Mouse (Mus musculus) lung, embryonic 16.5 days (tissue): ENCODE results near the gene Hemgn. TPM values are rescaled to one million over a fixed set of nuclear protein-coding genes. Genes with fewer than 3 reads are reported as not detected.

Experiments used
- ATAC-seq: fragments of 200-750 bp; cut with Nextera tagmentation; 2 replicates; pipeline ENCODE4 v1.8.0; 2017; ENCODE audit warnings: low read depth, mild to moderate bottlenecking, moderate library complexity
- H3K27ac ChIP-seq: fragments of 300-500 bp; sonication (generic); 2 replicates; pipeline ENCODE4 v1.5.1; 2014; ENCODE audit warnings: mild to moderate bottlenecking, control low read depth, low read length
- H3K27me3 ChIP-seq: fragments of 300-500 bp; sonication (generic); 2 replicates; pipeline ENCODE4 v1.6.1; 2014; ENCODE audit warnings: low read depth, low read length, mixed read lengths; ENCODE audit not compliant: control insufficient read depth, insufficient read depth
- H3K36me3 ChIP-seq: fragments of 300-500 bp; sonication (generic); 2 replicates; pipeline ENCODE4 v1.6.1; 2014; ENCODE audit warnings: low read length; ENCODE audit not compliant: control insufficient read depth, insufficient read depth
- H3K4me1 ChIP-seq: fragments of 300-500 bp; sonication (generic); replicated peaks from 2 replicates; pipeline ENCODE4 v1.6.1; 2014; ENCODE audit warnings: low read length, mixed read lengths; ENCODE audit not compliant: control insufficient read depth, insufficient read depth
- H3K4me2 ChIP-seq: fragments of 300-500 bp; sonication (generic); 2 replicates; pipeline ENCODE4 v1.6.1; 2014; ENCODE audit warnings: low read depth, low read length, control low read depth
- H3K4me3 ChIP-seq: fragments of 300-500 bp; sonication (generic); 2 replicates; pipeline ENCODE4 v1.5.1; 2014; ENCODE audit warnings: mild to moderate bottlenecking, low read length, control low read depth
- H3K9ac ChIP-seq: fragments of 300-500 bp; sonication (generic); 2 replicates; pipeline ENCODE4 v1.6.1; 2014; ENCODE audit warnings: low read length, control low read depth
- H3K9me3 ChIP-seq: fragments of 300-500 bp; sonication (generic); 2 replicates; pipeline ENCODE4 v1.6.1; 2016; ENCODE audit warnings: low read length; ENCODE audit not compliant: control insufficient read depth
- WGBS: fragments of 180-500 bp; shearing (Covaris S2); extraction: QIAGEN DNeasy Blood & Tissue Kit; methylation state at CpG from one replicate; pipeline ENCODE4 v1.1.7; 2014; 5-methylcytosine and 5-hydroxymethylcytosine counted together
- polyA plus RNA-seq: library from polyadenylated mRNA; unstranded; fragments of >200 nt; fragmentation: Nextera tagmentation; extraction: Ambion mirVana; gene quantifications from 2 replicates; pipeline ENCODE4 v1.2.1, GENCODE M21; 2015

Hemgn gene
- polyA plus RNA-seq, 1 experiment from 2014 or later = 1.1 TPM

GRCm38 (mm10) chr4:46451240-46451757, 38.0 kb upstream of the Hemgn start:
- H3K36me3 ChIP-seq = no peaks in the 10 kb centered on the region
- peak overlapping the region; percentile 99 for H3K9ac ChIP-seq
- H3K27ac ChIP-seq = peak overlapping the region; percentile 99
- H3K4me2 ChIP-seq = peak overlapping the region; percentile 91; the same call in 1 of the 2 replicates
- H3K9me3 ChIP-seq = no peaks in the 10 kb centered on the region
- no peaks in the 10 kb centered on the region for H3K27me3 ChIP-seq
- H3K4me1 ChIP-seq = peaks cover 30% of the 10 kb centered on the region
- peak overlapping the region; percentile 93 for H3K4me3 ChIP-seq
- ATAC-seq = peak; percentile 57
- WGBS = under 1% methylated on average over 61 of the region's 70 CpGs

- peaks cover 25% of the 10 kb centered on the region for H3K4me1 ChIP-seq
- no peaks in the 10 kb centered on the region for H3K36me3 ChIP-seq
- ATAC-seq = peak; percentile 96
- peak within 1 kb of the TSS; percentile 91 for H3K4me2 ChIP-seq
- peak within 1 kb of the TSS; percentile 93 for H3K4me3 ChIP-seq
- no peaks in the 10 kb centered on the region for H3K27me3 ChIP-seq
- peak within 1 kb of the TSS; percentile 99 for H3K27ac ChIP-seq
- WGBS = under 1% methylated on average over 55 of the region's 66 CpGs
- H3K9me3 ChIP-seq = no peaks in the 10 kb centered on the region
- H3K9ac ChIP-seq = peak within 1 kb of the TSS; percentile 99
Observed at GRCm38 (mm10) chr4:46450519-46451131, 37.3 kb upstream of the Hemgn start, which contains the start of gene Anp32b. Gene Anp32b (plus strand): TSS chr4:46450902.

GRCm38 (mm10) chr4:46450020-46450518, 36.8 kb upstream of the Hemgn start:
- H3K27me3 ChIP-seq = no peaks in the 10 kb centered on the region
- H3K27ac ChIP-seq = peak overlapping the region; percentile 99
- H3K9ac ChIP-seq = peak overlapping the region; percentile 99
- 30% methylated on average over 7 of the region's 7 CpGs for WGBS
- no peak for ATAC-seq
- H3K9me3 ChIP-seq = no peaks in the 10 kb centered on the region
- H3K4me2 ChIP-seq = peak overlapping the region; percentile 90
- peaks cover 22% of the 10 kb centered on the region for H3K4me1 ChIP-seq
- peak overlapping the region; percentile 93 for H3K4me3 ChIP-seq
- H3K36me3 ChIP-seq = no peaks in the 10 kb centered on the region

GRCm38 (mm10) chr4:46448886-46449285, 35.6 kb upstream of the Hemgn start:
- H3K9me3 ChIP-seq = no peaks in the 10 kb centered on the region
- no peak overlapping the region for H3K27ac ChIP-seq
- no peak for ATAC-seq
- no peaks in the 10 kb centered on the region for H3K36me3 ChIP-seq
- H3K4me1 ChIP-seq = peaks cover 12% of the 10 kb centered on the region
- H3K4me2 ChIP-seq = no peak overlapping the region
- no peaks in the 10 kb centered on the region for H3K27me3 ChIP-seq
- no peak overlapping the region for H3K9ac ChIP-seq
- H3K4me3 ChIP-seq = no peak overlapping the region
- whole genome bisulfite sequencing = 55% methylated on average over 6 of the region's 6 CpGs

GRCm38 (mm10) chr4:46447461-46447860, 34.2 kb upstream of the Hemgn start:
- H3K4me3 ChIP-seq = no peak overlapping the region
- H3K4me1 ChIP-seq = no peaks in the 10 kb centered on the region; the same call in 1 of the 2 replicates
- no peaks in the 10 kb centered on the region for H3K9me3 ChIP-seq
- no peak overlapping the region for H3K4me2 ChIP-seq
- ATAC-seq = no peak
- H3K27me3 ChIP-seq = no peaks in the 10 kb centered on the region
- H3K27ac ChIP-seq = no peak overlapping the region
- no peak overlapping the region for H3K9ac ChIP-seq
- 65% methylated on average over 1 of the region's 1 CpGs for WGBS
- no peaks in the 10 kb centered on the region for H3K36me3 ChIP-seq

GRCm38 (mm10) chr4:46445237-46445945, 32.1 kb upstream of the Hemgn start:
- Histone ChIP-seq H3K9me3 (no peaks in the 10 kb centered on the region), H3K27me3 (no peaks in the 10 kb centered on the region), H3K4me3 (no peak overlapping the region), H3K27ac (no peak overlapping the region), H3K36me3 (no peaks in the 10 kb centered on the region), H3K9ac (no peak overlapping the region), H3K4me1 (no peaks in the 10 kb centered on the region; the same call in 1 of the 2 replicates), H3K4me2 (no peak overlapping the region)
- no peak for ATAC-seq
- WGBS = 26% methylated on average over 9 of the region's 9 CpGs

- Histone ChIP-seq H3K4me1 (no peaks in the 10 kb centered on the region), H3K27me3 (no peaks in the 10 kb centered on the region), H3K4me3 (no peak overlapping the region), H3K36me3 (no peaks in the 10 kb centered on the region), H3K9ac (no peak overlapping the region), H3K4me2 (no peak overlapping the region), H3K9me3 (no peaks in the 10 kb centered on the region), H3K27ac (no peak overlapping the region)
- 72% methylated on average over 4 of the region's 4 CpGs for WGBS
- no peak for ATAC-seq
Observed at GRCm38 (mm10) chr4:46442501-46442900, 29.2 kb upstream of the Hemgn start.

GRCm38 (mm10) chr4:46432339-46433036, 19.2 kb upstream of the Hemgn start:
- H3K4me1 ChIP-seq = no peaks in the 10 kb centered on the region
- 64% methylated on average over 12 of the region's 12 CpGs for WGBS
- no peaks in the 10 kb centered on the region for H3K36me3 ChIP-seq
- H3K9ac ChIP-seq = no peak overlapping the region
- no peak overlapping the region for H3K4me3 ChIP-seq
- no peak for ATAC-seq
- H3K4me2 ChIP-seq = no peak overlapping the region
- no peaks in the 10 kb centered on the region for H3K27me3 ChIP-seq
- H3K9me3 ChIP-seq = no peaks in the 10 kb centered on the region
- H3K27ac ChIP-seq = no peak overlapping the region
